Mouse (Mus musculus): ENCODE results near the gene Eapp. TPM values are rescaled to one million over a fixed set of nuclear protein-coding genes. Genes with fewer than 3 reads are reported as not detected.
"Not testable (repeated sequence)": the region's sequence is repeated elsewhere in the genome, so short reads cannot be mapped to it uniquely, and the experiment has no call there.

The Eapp gene
- total RNA-seq, 1 experiment from 2014 or later, result 41.3 TPM

- no peak for DNase-seq
Measured at GRCm38 (mm10) chr12:54683182-54683581, 12.5 kb downstream of the Eapp start.

- DNase-seq, result no peak
Measured at GRCm38 (mm10) chr12:54676709-54677108, 19.0 kb downstream of the Eapp start.

- DNase-seq, result no peak
Measured at GRCm38 (mm10) chr12:54675396-54675795, 20.3 kb downstream of the Eapp start.

- DNase-seq, result no peak
Measured at GRCm38 (mm10) chr12:54671262-54671661, 24.4 kb downstream of the Eapp start.

- no peak for DNase-seq
Measured at GRCm38 (mm10) chr12:54668141-54668540, 27.6 kb downstream of the Eapp start.

GRCm38 (mm10) chr12:54665526-54665925 lies 30.2 kb downstream of the Eapp start:
- no peak for DNase-seq

- DNase-seq, result not testable (repeated sequence)
Measured at GRCm38 (mm10) chr12:54661470-54661869, 34.2 kb downstream of the Eapp start.

GRCm38 (mm10) chr12:54659901-54660300 lies 35.8 kb downstream of the Eapp start:
- DNase-seq, result no peak

- no peak for DNase-seq
Measured at GRCm38 (mm10) chr12:54658425-54659092, 37.1 kb downstream of the Eapp start.

- DNase-seq, result no peak
Measured at GRCm38 (mm10) chr12:54657951-54658350, 37.7 kb downstream of the Eapp start.

GRCm38 (mm10) chr12:54657226-54657625 lies 38.5 kb downstream of the Eapp start:
- no peak for DNase-seq

GRCm38 (mm10) chr12:54656396-54657171 lies 39.1 kb downstream of the Eapp start, which contains the start of gene Sptssa:
TSS of gene Sptssa (minus strand) at chr12:54656573.
- DNase-seq, result peak; percentile 98

- DNase-seq, result no peak
Measured at GRCm38 (mm10) chr12:54656039-54656395, 39.7 kb downstream of the Eapp start.

GRCm38 (mm10) chr12:54655292-54656038 lies 40.2 kb downstream of the Eapp start:
- DNase-seq, result no peak

- no peak for DNase-seq
Measured at GRCm38 (mm10) chr12:54654741-54655140, 41.0 kb downstream of the Eapp start.

- no peak for DNase-seq
Measured at GRCm38 (mm10) chr12:54654141-54654540, 41.6 kb downstream of the Eapp start.

- no peak for DNase-seq
Measured at GRCm38 (mm10) chr12:54652346-54652745, 43.4 kb downstream of the Eapp start.

- DNase-seq, result no peak
Measured at GRCm38 (mm10) chr12:54651820-54652219, 43.9 kb downstream of the Eapp start.

- DNase-seq, result no peak
Measured at GRCm38 (mm10) chr12:54651158-54651557, 44.5 kb downstream of the Eapp start.

GRCm38 (mm10) chr12:54644947-54645346 lies 50.8 kb downstream of the Eapp start:
- DNase-seq, result no peak

GRCm38 (mm10) chr12:54643320-54643892 lies 52.3 kb downstream of the Eapp start:
- no peak for DNase-seq

- no peak for DNase-seq
Measured at GRCm38 (mm10) chr12:54641374-54641773, 54.3 kb downstream of the Eapp start.

GRCm38 (mm10) chr12:54640259-54640658 lies 55.4 kb downstream of the Eapp start:
- no peak for DNase-seq

Data from adrenal gland, postnatal 25 days (tissue).